Mouse (Mus musculus): ENCODE measurements around the gene Zfp442. TPM values are rescaled to one million over a fixed set of nuclear protein-coding genes. Genes with fewer than 3 reads are reported as not detected.
"Not testable (repeated sequence)": the region's sequence is repeated elsewhere in the genome, so short reads cannot be mapped to it uniquely, and the experiment has no call there.

The Zfp442 gene
- total RNA-seq (2014; rRNA removed) (1.5 and 2.4 TPM in 2 replicates), polyA plus RNA-seq (2015; fragmentation: Nextera tagmentation; extraction: Ambion mirVana) (3.9 and 4.6 TPM in 2 replicates)

- H3K4me1 ChIP-seq (ENCODE audit: insufficient read depth, low read length); H3K27me3 ChIP-seq (ENCODE audit: insufficient read depth, low read length); H3K36me3 ChIP-seq (ENCODE audit: insufficient read depth, low read length); H3K9ac ChIP-seq (replicated peaks; ENCODE audit: low read length); H3K9me3 ChIP-seq (ENCODE audit: low read length); H3K27ac ChIP-seq: not testable (repeated sequence)
- peak; percentile 97 for ATAC-seq
- Histone ChIP-seq H3K4me2 (ENCODE audit: low read depth, low read length) (peak within 1 kb of the TSS; percentile 49), H3K4me3 (ENCODE audit: low read length) (peak within 1 kb of the TSS; percentile 37)
- DNase-seq (ENCODE audit: low spot score), result peak; percentile 59
- 1% methylated on average over 18 of the region's 18 CpGs for whole genome bisulfite sequencing
Measured at GRCm38 (mm10) chr2:150451180-150451919, at the start of gene Zfp442. Gene Zfp442 (minus strand): TSS chr2:150451486.

GRCm38 (mm10) chr2:150500124-150500973 is 49.1 kb upstream of the Zfp442 start:
- not testable (repeated sequence) for H3K4me3 ChIP-seq (ENCODE audit: low read length); H3K36me3 ChIP-seq (ENCODE audit: insufficient read depth, low read length); H3K4me1 ChIP-seq (ENCODE audit: insufficient read depth, low read length); H3K9me3 ChIP-seq (ENCODE audit: low read length); H3K27ac ChIP-seq; H3K9ac ChIP-seq (replicated peaks; ENCODE audit: low read length); H3K27me3 ChIP-seq (ENCODE audit: insufficient read depth, low read length)
- WGBS, result 47% methylated on average over 60 of the region's 60 CpGs
- DNase-seq (ENCODE audit: low spot score) (peak; percentile 4), ATAC-seq (0 out of 2 replicates have a peak, but pooled peaks have one; percentile 15)
- peak overlapping the region; percentile 27; the same call in 1 of the 2 replicates for H3K4me2 ChIP-seq (ENCODE audit: low read depth, low read length)

- H3K4me1 ChIP-seq (ENCODE audit: insufficient read depth, low read length), result no peaks in the 10 kb centered on the region
- no peaks in the 10 kb centered on the region for H3K36me3 ChIP-seq (ENCODE audit: insufficient read depth, low read length)
- H3K9ac ChIP-seq (replicated peaks; ENCODE audit: low read length), result no peak overlapping the region
- WGBS, result 57% methylated on average over 2 of the region's 2 CpGs
- DNase-seq (ENCODE audit: low spot score), result no peak
- no peak for TF ChIP-seq CTCF (IDR thresholded peaks at IDR 0.05; ENCODE audit: low read depth)
- H3K9me3 ChIP-seq (ENCODE audit: low read length), result no peaks in the 10 kb centered on the region
- H3K4me3 ChIP-seq (ENCODE audit: low read length), result no peak overlapping the region
- H3K27ac ChIP-seq, result no peak overlapping the region
- no peak overlapping the region for H3K4me2 ChIP-seq (ENCODE audit: low read depth, low read length)
- no peaks in the 10 kb centered on the region for H3K27me3 ChIP-seq (ENCODE audit: insufficient read depth, low read length)
- no peak for ATAC-seq
Measured at GRCm38 (mm10) chr2:150493031-150493430, 41.7 kb upstream of the Zfp442 start.

- not testable (repeated sequence) for DNase-seq (ENCODE audit: low spot score); ATAC-seq; H3K4me3 ChIP-seq (ENCODE audit: low read length); H3K27ac ChIP-seq; H3K36me3 ChIP-seq (ENCODE audit: insufficient read depth, low read length); H3K9ac ChIP-seq (replicated peaks; ENCODE audit: low read length); H3K4me1 ChIP-seq (ENCODE audit: insufficient read depth, low read length); H3K4me2 ChIP-seq (ENCODE audit: low read depth, low read length); H3K27me3 ChIP-seq (ENCODE audit: insufficient read depth, low read length); H3K9me3 ChIP-seq (ENCODE audit: low read length)
- 66% methylated on average over 7 of the region's 8 CpGs for WGBS
Measured at GRCm38 (mm10) chr2:150484939-150485778, 33.9 kb upstream of the Zfp442 start, which contains the start of gene Zfp345. Gene Zfp345 (minus strand): TSS chr2:150485091.

- not testable (repeated sequence) for H3K27ac ChIP-seq; H3K9ac ChIP-seq (replicated peaks; ENCODE audit: low read length); ATAC-seq; H3K4me1 ChIP-seq (ENCODE audit: insufficient read depth, low read length); H3K27me3 ChIP-seq (ENCODE audit: insufficient read depth, low read length); H3K36me3 ChIP-seq (ENCODE audit: insufficient read depth, low read length); H3K9me3 ChIP-seq (ENCODE audit: low read length); H3K4me2 ChIP-seq (ENCODE audit: low read depth, low read length); H3K4me3 ChIP-seq (ENCODE audit: low read length); DNase-seq (ENCODE audit: low spot score)
- WGBS, result 96% methylated on average over 1 of the region's 1 CpGs
Measured at GRCm38 (mm10) chr2:150439084-150439483, 12.2 kb downstream of the Zfp442 start.

- not testable (repeated sequence) for ATAC-seq; H3K27me3 ChIP-seq (ENCODE audit: insufficient read depth, low read length); H3K9ac ChIP-seq (replicated peaks; ENCODE audit: low read length); H3K4me3 ChIP-seq (ENCODE audit: low read length); H3K4me2 ChIP-seq (ENCODE audit: low read depth, low read length); DNase-seq (ENCODE audit: low spot score); H3K27ac ChIP-seq; H3K36me3 ChIP-seq (ENCODE audit: insufficient read depth, low read length); H3K4me1 ChIP-seq (ENCODE audit: insufficient read depth, low read length)
- 95% methylated on average over 17 of the region's 17 CpGs for WGBS
- peaks cover 16% of the 10 kb centered on the region; the same call in 1 of the 2 replicates for H3K9me3 ChIP-seq (ENCODE audit: low read length)
Measured at GRCm38 (mm10) chr2:150412146-150412545, 39.1 kb downstream of the Zfp442 start.

Measured in hindbrain, postnatal 0 days (tissue).